Mouse (Mus musculus) CD4-positive naive resting alpha-beta T cell, adult 57 days (primary cell): ENCODE measurements around the gene Ehd2. TPM values are rescaled to one million over a fixed set of nuclear protein-coding genes. Genes with fewer than 3 reads are reported as not detected.

Experiments
- total RNA-seq: library from RNA; stranded (reverse); gene quantifications from one replicate; pipeline ENCODE4 v1.2.4, GENCODE M21; 2023

The Ehd2 gene
- total RNA-seq: 1.7 TPM

DNA sequence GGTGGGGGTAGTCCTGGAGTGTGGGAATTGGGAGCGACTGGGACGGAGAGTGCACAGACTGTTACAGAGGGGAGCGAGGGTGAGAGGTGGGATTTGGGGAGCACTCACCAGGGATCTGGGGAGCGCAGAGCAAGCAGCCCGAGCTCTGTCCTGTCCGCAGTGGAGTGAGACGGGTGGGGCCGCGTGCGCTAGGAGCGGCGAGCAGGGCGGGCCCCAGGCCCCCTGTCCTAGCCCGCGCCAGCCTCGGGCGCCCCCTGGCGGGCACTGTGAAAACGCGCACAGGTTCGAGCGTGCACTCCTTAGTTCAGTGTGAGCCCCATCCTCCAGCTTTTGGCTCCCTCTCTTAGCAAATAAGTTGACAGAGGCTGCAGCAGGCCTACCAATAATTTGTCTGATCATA, at the start of gene Ehd2:
Ehd2 (minus strand) TSS at position 256 of the 400 bp plus-strand sequence.

DNA sequence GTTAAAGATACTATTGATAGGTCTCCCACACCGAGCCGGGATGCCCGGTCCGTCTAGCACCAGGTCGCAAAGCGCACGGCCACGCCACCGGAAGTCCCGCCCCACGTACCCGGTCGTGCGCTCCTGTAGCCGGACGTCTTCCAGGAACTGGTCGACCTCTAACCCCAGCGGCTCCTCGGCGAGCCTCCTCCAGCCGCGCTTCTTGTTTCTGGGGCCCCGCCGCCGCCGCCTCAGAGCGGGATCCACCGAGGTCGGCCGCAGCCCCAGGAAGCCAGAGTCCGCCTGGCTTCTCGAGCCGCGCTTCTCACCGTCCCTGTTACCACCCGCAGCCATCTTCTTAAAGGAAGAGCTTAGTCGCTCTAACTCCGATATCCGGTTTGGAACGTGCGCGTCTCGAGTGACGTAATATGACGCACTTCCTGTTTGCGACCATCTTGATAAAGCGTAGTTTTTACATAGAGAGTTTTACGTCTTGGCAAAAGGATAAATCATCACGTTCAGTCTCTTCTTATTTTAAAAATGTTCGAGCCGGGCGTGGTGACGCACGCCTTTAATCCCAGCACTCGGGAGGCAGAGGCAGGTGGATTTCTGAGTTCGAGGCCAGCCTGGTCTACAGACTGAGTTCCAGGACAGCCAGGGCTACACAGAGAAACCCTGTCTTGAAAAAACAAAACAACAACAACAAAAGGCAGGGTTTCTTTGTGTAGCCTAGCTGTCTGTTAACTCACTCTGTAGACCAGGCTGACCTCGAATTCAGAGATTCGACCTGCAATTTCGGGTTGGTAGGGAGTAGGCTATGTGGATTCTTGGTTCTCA, 21.4 kb downstream of the Ehd2 start, which contains the start of gene Nop53:
Nop53 (minus strand) TSS at position 354 of the 816 bp plus-strand sequence.

DNA sequence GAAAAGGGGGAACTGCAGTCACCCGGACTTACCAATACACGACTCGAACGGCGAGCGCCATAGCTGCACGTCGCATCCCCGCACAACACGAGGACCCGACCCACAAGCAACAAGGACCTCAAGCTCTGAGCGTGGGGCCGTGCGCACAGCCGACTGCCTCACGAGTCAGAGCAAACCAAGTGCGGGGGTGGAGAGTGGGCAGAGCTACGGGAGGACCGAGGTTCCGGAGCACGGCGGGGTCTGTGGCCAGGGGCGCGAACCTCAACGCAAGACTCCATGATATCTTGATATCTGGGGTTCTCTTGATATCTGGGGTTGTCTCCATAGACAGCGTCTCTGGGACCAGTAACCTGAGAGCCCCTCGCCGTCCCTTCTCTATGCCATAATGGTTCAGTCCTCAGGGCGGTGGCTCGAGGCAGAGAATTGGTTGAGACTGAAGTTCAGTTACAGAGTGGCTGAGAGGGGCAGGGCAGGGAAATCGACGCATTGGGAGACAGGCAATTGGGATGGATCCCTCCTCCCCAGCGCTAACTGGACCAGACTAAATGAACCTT, 45.1 kb downstream of the Ehd2 start, which contains the start of gene Selenow:
Selenow (minus strand) TSS at position 183 of the 554 bp plus-strand sequence.

Other genes starting within 250 kb of the Ehd2 start
- not detected for gene Obox5, start 217.4 kb downstream of the Ehd2 start, total RNA-seq
- gene Obox6, start 127.9 kb downstream of the Ehd2 start, total RNA-seq: not detected
- not detected for gene Crx, start 87.6 kb downstream of the Ehd2 start, total RNA-seq
- not detected for gene Crxos, start 85.0 kb downstream of the Ehd2 start, total RNA-seq
- gene Selenow, start 45.2 kb downstream of the Ehd2 start, total RNA-seq: 217 TPM
- 480 TPM for gene Nop53, start 21.5 kb downstream of the Ehd2 start, total RNA-seq
- 63.8 TPM for gene Bicra, start 80.4 kb upstream of the Ehd2 start, total RNA-seq
- 0.18 TPM for gene Zfp541, start 94.2 kb upstream of the Ehd2 start, total RNA-seq
- 226 TPM for gene Napa, start 130.9 kb upstream of the Ehd2 start, total RNA-seq
- 35.3 TPM for gene Kptn, start 152.3 kb upstream of the Ehd2 start, total RNA-seq
- 0.21 TPM for gene Slc8a2, start 162.3 kb upstream of the Ehd2 start, total RNA-seq
- gene Meis3, start 207.5 kb upstream of the Ehd2 start, total RNA-seq: 52.4 TPM